Mouse (Mus musculus) heart, postnatal 10 days (tissue): ENCODE measurements around the gene Gm20403. TPM values are rescaled to one million over a fixed set of nuclear protein-coding genes. Genes with fewer than 3 reads are reported as not detected.

Experiments used
- total RNA-seq, 2 experiments: library from RNA; stranded (reverse); gene quantifications; 2 replicates each; pipeline ENCODE4 v1.2.3; 2021

Gm20403 gene
- total RNA-seq, 2 experiments from 2014 or later: not detected

Other genes starting within 250 kb of the Gm20403 start
- 10 to 100 TPM; 49.7 to 52.9 TPM for gene Snx6, start 190.8 kb downstream of the Gm20403 start, total RNA-seq
- gene Cfl2, start 123.7 kb downstream of the Gm20403 start, total RNA-seq: 100 to 1,000 TPM; 412 to 465 TPM
- 10 to 100 TPM; 11.8 to 13.5 TPM for gene Baz1a, start 27.8 kb upstream of the Gm20403 start, total RNA-seq
- gene 2700097O09Rik, start 93.6 kb upstream of the Gm20403 start, total RNA-seq: 1 to 10 TPM; 7.9 to 8.1 TPM
- gene Srp54a, start 93.7 kb upstream of the Gm20403 start, total RNA-seq: 100 to 1,000 TPM; 101 to 102 TPM
- gene Fam177a, start 137.9 kb upstream of the Gm20403 start, total RNA-seq: 10 to 100 TPM; 14.0 to 14.6 TPM
- gene Srp54b, start 168.6 kb upstream of the Gm20403 start, total RNA-seq: 10 to 100 TPM; 35.3 to 38.0 TPM
- not detected for gene 1700047I17Rik2, start 213.1 kb upstream of the Gm20403 start, total RNA-seq
- 10 to 100 TPM; 33.1 to 33.7 TPM for gene Srp54c, start 243.6 kb upstream of the Gm20403 start, total RNA-seq